Mouse (Mus musculus): ENCODE measurements around the gene Tcl1b4.

Tcl1b4 gene

DNA sequence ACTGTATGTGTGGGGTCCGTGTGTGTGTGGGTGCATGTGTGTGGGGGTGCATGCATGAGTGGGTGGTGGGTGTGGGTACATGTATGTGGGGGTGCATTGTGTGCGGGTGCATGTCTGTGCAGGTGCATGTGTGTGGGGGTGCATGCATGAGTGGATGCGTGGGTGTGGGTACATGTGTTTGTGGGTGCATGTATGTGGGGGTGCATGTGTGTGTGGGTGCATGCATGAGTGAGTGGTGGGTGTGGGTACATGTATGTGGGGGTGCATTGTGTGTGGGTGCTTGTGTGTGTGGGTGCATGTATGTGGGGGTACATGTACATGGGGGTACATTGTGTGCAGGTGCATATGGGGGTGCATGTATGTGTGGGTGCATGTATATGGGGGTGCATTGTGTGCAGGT, 52.0 kb downstream of the Tcl1b4 start:
- DNase-seq, result no peak

All from thymus, adult 18-20 months (tissue).